Mouse (Mus musculus) thymus, adult 18-20 months (tissue): ENCODE results near the gene Lsmem1.
A peak's percentile ranks its signal among the peaks of the same experiment; 100 is the strongest.

Source experiments
- DNase-seq, 2 experiments: peaks; one replicate each; pipeline ENCODE4 v3.0.0; 2022; ENCODE audit warnings: mixed read lengths in 2 of 2

The Lsmem1 gene

DNA sequence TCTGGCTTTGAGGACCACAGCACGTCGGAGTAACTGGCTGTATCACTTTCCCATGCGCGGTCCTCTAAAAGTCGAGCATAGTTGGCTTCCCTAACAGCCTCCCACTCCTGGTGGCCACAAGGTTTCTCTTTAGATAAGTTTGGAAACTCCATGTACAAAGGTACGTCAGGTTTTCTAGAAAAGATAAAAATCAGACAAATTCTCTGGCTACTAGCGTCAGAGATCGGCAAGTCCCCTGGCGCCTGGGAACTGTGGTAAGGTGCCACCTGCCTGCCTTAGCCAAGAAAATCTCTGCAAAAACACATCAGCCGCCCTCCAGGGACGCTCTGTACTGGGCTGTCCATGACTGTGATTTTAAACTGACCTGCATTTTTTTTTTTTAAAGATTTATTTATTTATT, 64.8 kb downstream of the Lsmem1 start:
- no peak for DNase-seq

DNA sequence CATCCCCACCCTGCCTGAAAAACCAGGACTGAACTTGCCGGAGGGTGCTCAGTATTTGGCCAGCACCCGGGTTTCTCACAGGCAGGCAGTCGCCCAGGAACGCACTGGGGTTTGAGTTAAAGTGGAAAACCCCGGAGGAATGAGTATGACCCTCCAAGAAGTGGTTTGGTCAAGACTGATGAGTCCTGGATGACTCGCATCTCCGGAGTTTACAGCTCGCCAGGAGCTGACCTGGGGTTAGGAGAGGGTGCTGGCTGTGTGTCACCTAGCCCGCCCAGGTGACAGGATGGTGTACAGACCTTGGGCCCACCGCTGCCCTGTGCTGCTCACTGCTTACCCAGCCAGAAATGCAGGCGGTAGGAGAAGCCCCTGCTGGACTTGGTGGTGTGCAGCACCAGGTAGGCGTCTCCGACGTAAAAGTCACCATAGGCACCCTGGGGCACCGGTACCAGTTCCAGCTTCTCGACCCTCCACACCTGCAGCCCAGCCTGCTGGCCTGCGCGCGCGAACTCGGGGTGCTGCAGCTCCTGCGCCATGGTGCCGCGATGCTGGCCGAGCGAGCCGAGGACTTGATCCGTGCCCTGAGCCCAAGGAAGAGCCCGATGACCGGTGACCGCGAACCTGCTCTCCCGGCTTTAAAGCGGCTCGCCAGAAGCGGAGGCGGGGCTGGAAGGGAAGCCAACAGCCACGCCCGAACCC, 65.6 kb downstream of the Lsmem1 start, which contains the start of gene Scin:
Gene Scin (minus strand): TSS at position 656 of the 699 bp plus-strand sequence.
- peak in 1 of 2 experiments; percentile 3 for DNase-seq

DNA sequence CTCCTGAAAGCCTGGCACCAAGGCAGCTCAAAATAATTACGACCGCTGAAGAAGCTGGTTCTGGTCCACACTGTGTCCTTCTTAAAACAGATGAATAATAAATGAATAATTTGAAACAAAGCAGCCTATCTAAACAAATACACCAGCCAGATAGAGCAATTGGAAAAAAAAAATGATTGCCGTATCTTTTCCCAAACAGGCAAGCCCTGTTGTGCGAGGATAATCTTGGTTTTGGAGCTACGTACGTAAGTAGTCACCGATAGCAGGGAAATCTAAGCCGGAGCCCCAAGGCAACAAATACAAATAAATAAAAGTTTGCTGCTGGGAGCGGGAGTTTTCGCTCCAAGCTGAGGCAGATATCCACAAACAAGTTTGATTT, 66.1 kb downstream of the Lsmem1 start:
- DNase-seq: no peak
